Mouse (Mus musculus): ENCODE results near the gene Abcb9.

DNA sequence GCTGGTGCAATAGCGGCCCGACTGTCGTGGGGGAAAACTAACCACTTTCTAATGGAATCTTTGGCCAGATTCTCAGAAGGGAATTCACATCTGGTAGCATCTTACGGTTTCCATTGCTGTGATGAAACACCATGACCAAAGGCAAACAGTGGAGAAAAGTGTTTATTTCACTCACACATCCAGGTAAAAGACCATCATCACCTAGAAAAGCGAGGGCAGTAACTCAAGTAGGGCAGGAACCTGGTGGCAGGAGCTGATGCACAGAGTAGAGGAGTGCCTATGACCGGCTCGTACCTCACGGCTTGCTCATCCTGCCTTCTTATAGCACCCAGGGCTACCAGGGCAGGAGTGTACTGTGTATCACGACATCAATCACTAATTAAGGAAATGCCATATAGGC, 8.0 kb upstream of the Abcb9 start:
- TF ChIP-seq POLR2A (IDR thresholded peaks at IDR 0.05; ENCODE audit: extremely low read depth, insufficient read depth, low read length) (no peak), CTCF (IDR thresholded peaks at IDR 0.05; ENCODE audit: extremely low read depth, insufficient read depth, low read length) (no peak)

Data from cortical plate, adult 2 months (tissue).